Mouse (Mus musculus) CH12.LX (cell line): ENCODE data around the gene Baiap2l2. TPM values are rescaled to one million over a fixed set of nuclear protein-coding genes. Genes with fewer than 3 reads are reported as not detected.
"Not testable (repeated sequence)": the region's sequence is repeated elsewhere in the genome, so short reads cannot be mapped to it uniquely, and the experiment has no call there.

Experiments
- DNase-seq: peaks from one replicate; pipeline ENCODE4 v3.0.0-alpha.2; 2013; ENCODE audit errors: extremely low read depth
- H3K27ac ChIP-seq: 2 replicates; pipeline ENCODE4 v1.5.1; 2012; ENCODE audit warnings: low read depth, mild to moderate bottlenecking, control low read depth, moderate library complexity; ENCODE audit not compliant: insufficient read depth
- H3K27me3 ChIP-seq: replicated peaks from 2 replicates; pipeline ENCODE3; 2012; ENCODE audit warnings: inconsistent platforms
- H3K36me3 ChIP-seq, 2 experiments: replicated peaks in 1 of 2; 2 replicates each; pipeline versions ENCODE3 to v1.6.1; 2012; ENCODE audit warnings: inconsistent platforms in 1 of 2, low read length in 1 of 2, mild to moderate bottlenecking in 1 of 2, mixed read lengths in 1 of 2, moderate library complexity in 1 of 2; ENCODE audit not compliant: control insufficient read depth in 1 of 2, insufficient read depth in 1 of 2
- H3K4me1 ChIP-seq, 2 experiments: 2 replicates each; pipeline ENCODE4 v1.6.1; 2012; ENCODE audit warnings: inconsistent platforms in 1 of 2, moderate library complexity in 1 of 2; ENCODE audit not compliant: insufficient read depth in 2 of 2, control insufficient read depth in 1 of 2
- H3K4me2 ChIP-seq: 2 replicates; pipeline ENCODE4 v1.6.1; 2012; ENCODE audit warnings: low read depth, mild to moderate bottlenecking, control low read depth; ENCODE audit not compliant: poor library complexity, insufficient read depth, severe bottlenecking
- H3K4me3 ChIP-seq, 3 experiments: fragments of 150-350 bp in 1 of 3; sonication (generic) in 1 of 3; replicated peaks in 1 of 3; 2 replicates each; pipeline versions ENCODE3 to v1.5.1; 2011 to 2012; ENCODE audit warnings: low read depth in 2 of 3, low read length in 2 of 3, mild to moderate bottlenecking in 2 of 3, moderate library complexity in 2 of 3, control low read depth in 1 of 3, improper control_type of control experiment in 1 of 3, inconsistent platforms in 1 of 3, mixed read lengths in 1 of 3; ENCODE audit not compliant: poor library complexity in 1 of 3
- H3K79me2 ChIP-seq: replicated peaks from 2 replicates; pipeline ENCODE4 v1.6.1; 2012; ENCODE audit warnings: mild to moderate bottlenecking, moderate library complexity; ENCODE audit not compliant: control insufficient read depth, poor library complexity, insufficient read depth, severe bottlenecking; ENCODE audit errors: extremely low read depth
- H3K9ac ChIP-seq: 2 replicates; pipeline ENCODE4 v1.6.1; 2012; ENCODE audit warnings: low read depth, mild to moderate bottlenecking, control low read depth, moderate library complexity; ENCODE audit not compliant: insufficient read depth
- H3K9me3 ChIP-seq: replicated peaks from 2 replicates; pipeline ENCODE3; 2012; ENCODE audit warnings: low read length, inconsistent platforms, mixed read lengths
- BHLHE40 ChIP-seq: IDR thresholded peaks from 2 replicates; pipeline ENCODE4 v1.6.1; 2011; ENCODE audit warnings: mild to moderate bottlenecking, low read depth, low read length, improper control_type of control experiment
- CHD1 ChIP-seq: IDR thresholded peaks from 2 replicates; pipeline ENCODE4 v1.6.1; 2012; ENCODE audit warnings: low read depth, low read length, improper control_type of control experiment, inconsistent platforms
- CHD2 ChIP-seq: IDR thresholded peaks from 2 replicates; pipeline ENCODE4 v1.6.1; 2011; ENCODE audit warnings: low read length, improper control_type of control experiment
- CTCF ChIP-seq, 2 experiments: IDR thresholded peaks in 1 of 2; conservative IDR thresholded peaks in 1 of 2; 2 replicates each; pipeline ENCODE4 v1.5.1; 2011 to 2012; ENCODE audit warnings: low read depth in 2 of 2, low read length in 2 of 2, improper control_type of control experiment in 1 of 2, inconsistent platforms in 1 of 2, mild to moderate bottlenecking in 1 of 2, moderate library complexity in 1 of 2
- ELF1 ChIP-seq: IDR thresholded peaks from 2 replicates; pipeline ENCODE4 v1.6.1; 2014; ENCODE audit warnings: low read depth, mild to moderate bottlenecking, inconsistent platforms, low read length, improper control_type of control experiment
- EP300 ChIP-seq: IDR thresholded peaks from 2 replicates; pipeline ENCODE4 v1.6.1; 2011; ENCODE audit warnings: low read length, improper control_type of control experiment
- GABPA ChIP-seq: IDR thresholded peaks from 2 replicates; pipeline ENCODE4 v1.6.1; 2012; ENCODE audit warnings: low read depth, low read length, improper control_type of control experiment, inconsistent platforms; ENCODE audit not compliant: insufficient replicate concordance
- HCFC1 ChIP-seq: IDR thresholded peaks from 2 replicates; pipeline ENCODE4 v1.6.1; 2012; ENCODE audit warnings: low read depth, mild to moderate bottlenecking, inconsistent platforms, low read length, improper control_type of control experiment
- JUN ChIP-seq: IDR thresholded peaks from 2 replicates; pipeline ENCODE4 v1.6.1; 2011; ENCODE audit warnings: low read depth, mild to moderate bottlenecking, low read length, improper control_type of control experiment, moderate library complexity; ENCODE audit not compliant: insufficient read depth
- JUND ChIP-seq: conservative IDR thresholded peaks from 2 replicates; pipeline ENCODE4 v1.6.1; 2011; ENCODE audit warnings: low read depth, low read length, improper control_type of control experiment
- KAT2A ChIP-seq: IDR thresholded peaks from 2 replicates; pipeline ENCODE4 v1.6.1; 2012; ENCODE audit warnings: low read length, improper control_type of control experiment, inconsistent platforms; ENCODE audit not compliant: insufficient replicate concordance
- MAFK ChIP-seq: IDR thresholded peaks from 2 replicates; pipeline ENCODE4 v1.6.1; 2011; ENCODE audit warnings: low read length, improper control_type of control experiment; ENCODE audit not compliant: insufficient replicate concordance
- MAX ChIP-seq: IDR thresholded peaks from 2 replicates; pipeline ENCODE4 v1.6.1; 2011; ENCODE audit warnings: low read length, improper control_type of control experiment
- MEF2A ChIP-seq: IDR thresholded peaks from 2 replicates; pipeline ENCODE4 v1.6.1; 2014; ENCODE audit warnings: low read depth, mild to moderate bottlenecking, inconsistent platforms, low read length, improper control_type of control experiment, borderline replicate concordance
- MXI1 ChIP-seq: IDR thresholded peaks from 2 replicates; pipeline ENCODE4 v1.6.1; 2011; ENCODE audit warnings: mild to moderate bottlenecking, low read depth, low read length, improper control_type of control experiment
- MYC ChIP-seq: IDR thresholded peaks from 2 replicates; pipeline ENCODE4 v1.6.1; 2011; ENCODE audit warnings: low read depth, mild to moderate bottlenecking, improper control_type of control experiment, low read length
- NELFE ChIP-seq: IDR thresholded peaks from 2 replicates; pipeline ENCODE4 v1.6.1; 2011; ENCODE audit warnings: low read depth, low read length, improper control_type of control experiment
- NRF1 ChIP-seq: IDR thresholded peaks from 2 replicates; pipeline ENCODE4 v1.6.1; 2014; ENCODE audit warnings: low read depth, mild to moderate bottlenecking, inconsistent platforms, low read length, improper control_type of control experiment, moderate library complexity
- POLR2A ChIP-seq: IDR thresholded peaks from 2 replicates; pipeline ENCODE4 v1.6.1; 2011; ENCODE audit warnings: low read depth, mild to moderate bottlenecking, improper control_type of control experiment, low read length
- POLR2AphosphoS2 ChIP-seq: IDR thresholded peaks from 2 replicates; pipeline ENCODE4 v1.6.1; 2011; ENCODE audit warnings: low read depth, low read length, improper control_type of control experiment
- RAD21 ChIP-seq: IDR thresholded peaks from 2 replicates; pipeline ENCODE4 v1.6.1; 2011; ENCODE audit warnings: low read depth, mild to moderate bottlenecking, low read length, improper control_type of control experiment, moderate library complexity
- RCOR1 ChIP-seq: conservative IDR thresholded peaks from 2 replicates; pipeline ENCODE4 v1.6.1; 2012; ENCODE audit warnings: low read depth, mild to moderate bottlenecking, inconsistent platforms, low read length, improper control_type of control experiment
- SIN3A ChIP-seq: IDR thresholded peaks from 2 replicates; pipeline ENCODE4 v1.6.1; 2012; ENCODE audit warnings: low read length, improper control_type of control experiment, inconsistent platforms
- TCF12 ChIP-seq: IDR thresholded peaks from 2 replicates; pipeline ENCODE4 v1.6.1; 2014; ENCODE audit warnings: low read depth, mild to moderate bottlenecking, inconsistent platforms, low read length, improper control_type of control experiment
- UBTF ChIP-seq: IDR thresholded peaks from 2 replicates; pipeline ENCODE4 v1.6.1; 2012; ENCODE audit warnings: low read depth, mild to moderate bottlenecking, inconsistent platforms, low read length, improper control_type of control experiment, moderate library complexity
- ZC3H11A ChIP-seq: IDR thresholded peaks from 2 replicates; pipeline ENCODE4 v1.6.1; 2012; ENCODE audit warnings: low read depth, mild to moderate bottlenecking, inconsistent platforms, low read length, improper control_type of control experiment
- ZKSCAN1 ChIP-seq: IDR thresholded peaks from 2 replicates; pipeline ENCODE4 v1.6.1; 2012; ENCODE audit warnings: low read depth, inconsistent platforms, low read length, improper control_type of control experiment, borderline replicate concordance
- ZNF384 ChIP-seq: IDR thresholded peaks from 2 replicates; pipeline ENCODE4 v1.6.1; 2012; ENCODE audit warnings: low read depth, low read length, improper control_type of control experiment, inconsistent platforms
- dilution Hi-C: fragments of 300-500 bp; cut with MboI; formaldehyde crosslinking; loops from 2 replicates; pipeline ENCODE4 v1.14.3; 2020; ENCODE audit warnings: low sequenced_read_pairs; ENCODE audit not compliant: extremely low pct_unique_long_range_greater_than_20kb, extremely low pct_ligation_motif_present
- in situ Hi-C: fragments of 300-500 bp; cut with MboI; formaldehyde crosslinking; loops from 3 replicates; pipeline ENCODE4 v1.14.3; 2019; ENCODE audit warnings: low sequenced_read_pairs, low pct_ligation_motif_present, low pct_unique_long_range_greater_than_20kb, mixed read lengths
- polyA plus RNA-seq: library from polyadenylated mRNA; unstranded; fragments of >175 nt; gene quantifications from 2 replicates; pipeline ENCODE4 v1.2.1, GENCODE M21; 2012; ENCODE audit warnings: low read depth; ENCODE audit not compliant: insufficient read length
- total RNA-seq, 2 experiments: library from RNA; depleted of rRNA; stranded (reverse); fragments of 300-350 nt in 1 of 2; fragments of >200 nt in 1 of 2; gene quantifications; 2 replicates each; pipeline ENCODE4 v1.2.3; 2012 to 2014

Gene Baiap2l2
- total and polyA plus RNA-seq, 3 experiments, result 0.84 to 1.5 TPM; not detected in 1

DNA sequence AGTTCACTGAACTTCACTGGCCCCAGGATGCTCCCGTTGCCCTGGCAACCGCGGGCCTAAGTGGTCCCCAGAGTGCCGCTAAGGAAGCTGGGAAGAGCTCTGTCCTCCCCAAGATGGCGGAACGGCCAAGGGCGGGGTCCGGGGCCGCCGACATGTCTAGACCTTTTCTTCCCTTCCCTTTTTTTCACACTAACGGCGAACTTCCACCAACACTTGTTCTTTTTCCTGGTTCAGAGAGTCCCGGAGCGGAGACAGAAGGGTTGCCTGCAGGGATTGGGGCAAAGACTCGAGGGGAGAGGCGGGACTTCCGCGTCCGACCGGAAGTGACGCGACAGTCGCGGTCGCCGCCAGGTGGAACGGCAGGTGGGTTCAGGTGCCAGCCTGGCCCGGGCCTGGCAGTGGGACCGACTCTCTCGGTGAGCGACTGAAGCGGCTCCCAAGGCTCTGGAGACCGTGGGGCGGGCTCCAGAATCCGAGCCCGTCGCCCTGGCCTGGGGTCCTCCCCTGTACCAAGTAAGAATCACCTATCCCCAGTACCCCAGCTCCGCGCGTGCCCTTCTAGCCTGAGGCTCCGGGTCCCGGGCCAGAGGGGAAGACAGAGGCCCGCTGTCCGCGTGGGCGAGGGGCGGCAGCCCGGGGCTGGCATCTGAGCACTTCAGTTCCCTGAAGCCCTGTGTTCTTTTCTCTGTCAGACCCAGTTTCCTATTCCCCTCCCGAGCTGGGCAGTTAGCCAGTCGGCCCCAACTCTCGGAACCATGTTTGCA is 56.1 kb downstream of the Baiap2l2 start, which contains the start of the genes Pick1 and Gm49486 (continued):
- TF ChIP-seq MEF2A, result peak; percentile 55
- TF ChIP-seq RAD21, result no peak
- TF ChIP-seq MYC, result peak; percentile 68
- no peak for TF ChIP-seq CHD1
- no peak for TF ChIP-seq ZNF384
- no peak for TF ChIP-seq GABPA

DNA sequence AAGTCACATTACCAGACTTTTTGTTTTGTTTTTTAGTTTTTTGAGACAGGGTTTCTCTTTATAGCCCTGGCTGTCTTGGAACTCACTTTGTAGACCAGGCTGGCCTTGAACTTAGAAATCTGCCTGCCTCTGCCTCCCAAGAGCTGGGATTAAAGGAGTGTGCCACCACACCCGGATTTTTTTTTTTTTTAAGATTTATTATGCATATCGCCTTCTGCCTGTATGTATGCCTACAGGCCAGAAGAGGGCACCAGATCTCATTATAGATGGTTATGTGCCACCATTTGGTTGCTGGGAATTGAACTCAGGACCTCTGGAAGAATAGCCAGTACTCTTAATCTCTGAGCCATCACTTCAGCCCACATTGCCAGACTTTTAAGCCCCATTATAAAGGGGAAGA is 59.6 kb downstream of the Baiap2l2 start:
- H3K79me2 ChIP-seq, H3K27ac ChIP-seq, H3K27me3 ChIP-seq, dilution Hi-C loops, H3K4me3 ChIP-seq, H3K9me3 ChIP-seq, H3K9ac ChIP-seq, H3K4me2 ChIP-seq, DNase-seq: not testable (repeated sequence)
- TF ChIP-seq CTCF (conservative IDR thresholded peaks at IDR 0.05 in 1 of 2, IDR thresholded peaks at IDR 0.05 in 1 of 2; ENCODE audit: low read depth in 2 of 2, low read length in 2 of 2) (peak in 1 of 2 experiments; percentile 2; a peak in 1 of 4 replicates), ZNF384 (peak; percentile 63)
- Histone ChIP-seq H3K36me3 (peaks cover 1 to 16% of the 10 kb centered on the region in 2 experiments), H3K4me1 (peaks cover 5 to 27% of the 10 kb centered on the region in 2 experiments)
- in situ Hi-C loops, result loop anchor here (25.0 kb wide), 1 partner anchor 262 kb away; no protein-coding TSS in a partner anchor

DNA sequence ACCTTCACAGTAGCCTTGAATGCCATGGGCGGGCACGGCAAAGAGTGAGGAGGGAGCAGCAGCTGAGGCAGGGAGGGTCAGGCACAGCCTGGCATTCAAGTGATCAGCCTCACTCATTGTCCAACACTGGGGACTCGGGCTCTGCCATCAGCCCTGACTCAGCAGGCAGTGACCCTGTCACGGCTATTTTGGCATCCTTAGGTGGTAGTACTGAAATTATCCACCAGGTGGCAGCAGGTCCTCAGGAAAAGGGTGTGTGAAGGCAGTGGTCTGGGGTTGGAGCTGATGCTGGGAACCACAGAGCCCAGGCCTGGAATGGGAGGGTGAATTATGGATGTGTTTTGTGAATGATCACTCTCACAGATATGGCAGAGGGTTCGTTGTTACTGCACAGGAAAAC is 60.7 kb downstream of the Baiap2l2 start:
- no peak overlapping the region; the same call in 1 of the 2 replicates for H3K4me2 ChIP-seq
- H3K9me3 ChIP-seq, result no peaks in the 10 kb centered on the region
- no peak overlapping the region for H3K9ac ChIP-seq
- peaks cover 0 to 22% of the 10 kb centered on the region in 2 experiments for H3K36me3 ChIP-seq
- H3K27me3 ChIP-seq, result no peaks in the 10 kb centered on the region
- in situ Hi-C loops, result loop anchor here (25.0 kb wide), 1 partner anchor 263 kb away; no protein-coding TSS in a partner anchor
- no peak overlapping the region for H3K4me3 ChIP-seq
- DNase-seq, result peak; percentile 86
- peaks cover 5 to 18% of the 10 kb centered on the region in 2 experiments for H3K4me1 ChIP-seq
- dilution Hi-C loops, result no loop called here
- H3K79me2 ChIP-seq, result no peaks in the 10 kb centered on the region
- H3K27ac ChIP-seq, result no peak overlapping the region
- TF ChIP-seq KAT2A (no peak), SIN3A (no peak), EP300 (no peak), JUND (no peak), HCFC1 (no peak), CTCF (conservative IDR thresholded peaks at IDR 0.05 in 1 of 2, IDR thresholded peaks at IDR 0.05 in 1 of 2; ENCODE audit: low read depth in 2 of 2, low read length in 2 of 2) (peak; percentile 76 to 95), ELF1 (no peak), NELFE (peak; percentile 15; the same call in 1 of the 2 replicates), ZC3H11A (peak; percentile 58; the same call in 1 of the 2 replicates), RAD21 (peak; percentile 97), CHD2 (no peak), CHD1 (no peak), POLR2A (no peak), NRF1 (no peak), RCOR1 (no peak), UBTF (no peak), BHLHE40 (0 out of 2 replicates have a peak, but pooled peaks have one; percentile 15), MYC (no peak), POLR2AphosphoS2 (no peak), MAX (no peak), MXI1 (no peak), JUN (no peak), ZKSCAN1 (no peak), ZNF384 (no peak), TCF12 (peak; percentile 36), MAFK (peak; percentile 73; the same call in 1 of the 2 replicates)
